Mouse (Mus musculus): ENCODE measurements around the gene Becn1.
"Not testable (repeated sequence)": the region's sequence is repeated elsewhere in the genome, so short reads cannot be mapped to it uniquely, and the experiment has no call there.

Gene Becn1

DNA sequence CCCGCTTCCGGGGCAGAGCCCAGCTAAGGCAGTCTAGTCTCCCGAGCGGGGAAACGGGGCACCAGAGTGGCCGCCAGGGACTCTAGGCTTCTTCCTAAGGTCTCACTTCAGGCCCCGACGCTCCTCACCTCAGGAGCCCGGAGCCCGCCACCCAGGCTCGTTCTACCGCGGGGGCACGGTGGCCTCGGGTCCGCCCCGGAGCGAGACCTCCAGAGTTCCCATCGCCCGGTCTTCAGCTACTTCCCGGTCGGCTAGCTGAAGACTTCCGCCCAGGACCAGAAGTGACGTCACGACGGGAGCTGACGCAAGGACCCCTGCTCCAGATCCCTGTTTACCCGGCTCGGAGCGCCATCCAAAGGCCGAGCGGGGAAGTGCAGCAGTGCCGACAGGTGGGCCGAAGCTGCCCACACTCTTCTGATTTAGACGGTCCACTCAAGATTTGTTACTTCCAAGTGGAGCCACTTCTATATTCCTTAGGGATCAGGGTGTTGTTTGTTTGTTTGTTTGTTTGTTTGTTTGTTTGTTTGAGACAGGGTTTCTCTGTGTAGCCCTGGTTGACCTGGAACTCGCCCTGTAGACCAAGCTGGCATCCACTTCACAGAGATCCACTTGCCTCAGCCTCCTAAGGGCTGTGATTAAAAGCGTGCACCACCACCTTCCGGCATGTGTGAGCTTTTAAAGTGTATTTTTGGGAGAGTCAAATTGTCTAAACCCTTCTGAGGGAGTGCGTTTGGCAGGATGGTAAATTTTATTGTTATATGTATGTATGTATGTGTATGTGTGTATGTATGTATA is at the start of gene Becn1:
Gene Becn1 (minus strand): TSS at position 283 of the 795 bp plus-strand sequence.
- peak; percentile 85 for DNase-seq (ENCODE audit: extremely low read depth, low read depth)

DNA sequence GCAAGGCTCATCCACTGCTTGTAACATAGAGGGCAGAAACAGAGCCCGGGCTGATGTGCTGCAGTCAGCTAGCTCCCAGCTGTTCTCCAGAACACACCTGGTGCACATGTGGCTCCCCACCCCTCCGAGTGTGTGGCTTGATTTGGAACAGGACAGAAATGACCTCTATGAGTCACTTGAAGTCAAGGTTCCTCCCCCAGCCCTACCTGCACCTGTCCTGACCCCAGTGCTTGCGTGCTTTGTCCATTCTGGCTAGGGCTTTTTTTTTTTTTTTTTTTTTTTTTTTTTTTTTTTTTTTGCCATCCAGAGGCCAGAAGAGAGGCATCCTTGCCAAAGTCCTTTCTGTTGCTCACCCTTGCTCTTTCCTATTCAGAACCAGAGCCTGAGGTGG is 49.6 kb upstream of the Becn1 start:
- DNase-seq (ENCODE audit: extremely low read depth, low read depth): no peak

DNA sequence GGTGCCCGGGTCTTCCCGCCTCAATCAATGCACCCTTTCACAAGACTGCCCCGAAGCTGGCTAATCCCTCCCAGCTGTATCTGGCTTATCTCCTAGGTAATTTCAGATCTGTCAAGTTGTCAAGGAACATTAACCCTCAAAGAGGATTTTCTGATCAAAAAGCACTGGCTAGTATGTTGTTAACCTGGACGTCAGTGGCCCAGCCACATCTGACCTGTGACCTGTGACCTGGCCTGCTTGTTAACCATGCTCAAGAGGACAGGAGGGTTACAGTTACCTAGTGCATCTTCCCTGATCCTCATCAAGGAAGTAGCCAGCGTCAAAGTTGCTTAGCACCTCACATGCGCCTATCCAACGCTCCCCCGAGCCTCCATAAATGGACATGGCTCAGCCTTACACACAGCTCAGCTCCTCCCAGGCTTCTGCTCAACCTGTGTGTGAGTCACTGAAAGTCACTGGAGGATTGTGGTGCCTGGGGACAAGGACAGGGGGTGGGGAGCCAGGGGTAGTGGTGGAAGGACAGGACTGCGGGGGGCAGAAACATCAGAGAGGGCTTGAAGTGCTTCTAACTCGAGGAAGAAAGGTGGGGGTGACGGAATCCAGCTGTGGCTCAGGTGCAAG is 49.1 kb upstream of the Becn1 start:
- DNase-seq (ENCODE audit: extremely low read depth, low read depth): no peak

DNA sequence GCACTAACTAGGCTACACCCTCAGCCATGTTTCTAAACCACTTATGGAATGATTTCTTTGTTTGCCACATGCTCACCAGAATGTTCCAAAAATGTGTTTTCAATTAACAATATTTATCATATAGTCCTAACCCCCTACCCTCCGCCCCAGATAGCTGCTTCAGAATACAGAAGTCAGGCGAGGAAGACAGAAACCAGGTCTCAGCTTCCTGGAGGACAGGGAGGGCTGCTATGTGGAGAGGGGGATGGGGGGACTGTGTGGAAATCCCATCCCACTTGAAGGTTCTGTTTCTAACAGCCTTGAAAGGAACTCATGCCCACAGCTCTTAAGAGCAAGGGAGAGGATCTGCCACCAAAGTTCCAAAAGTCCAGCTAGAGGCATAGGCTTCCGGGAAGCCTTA is 47.1 kb upstream of the Becn1 start:
- DNase-seq (ENCODE audit: extremely low read depth, low read depth): no peak

DNA sequence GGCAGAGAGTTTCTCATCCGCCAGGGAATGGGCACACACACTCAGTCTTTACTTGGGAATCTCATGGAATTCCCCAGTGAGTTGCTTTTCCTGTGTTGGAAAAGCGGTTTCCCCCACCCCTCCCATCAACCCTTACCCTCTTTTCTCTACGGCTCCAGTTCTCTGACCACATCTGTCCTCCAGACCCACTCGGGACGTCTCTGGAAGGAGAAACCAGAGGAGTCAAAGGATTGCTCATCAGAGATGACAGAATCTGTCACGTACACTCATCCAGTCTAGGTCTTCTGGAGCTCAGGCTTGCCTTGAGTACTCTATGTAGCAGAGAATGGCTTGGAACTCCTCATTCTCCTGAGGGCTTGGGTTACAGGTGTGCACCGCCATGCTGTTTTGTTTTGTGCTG is 46.7 kb upstream of the Becn1 start:
- DNase-seq (ENCODE audit: extremely low read depth, low read depth): no peak

DNA sequence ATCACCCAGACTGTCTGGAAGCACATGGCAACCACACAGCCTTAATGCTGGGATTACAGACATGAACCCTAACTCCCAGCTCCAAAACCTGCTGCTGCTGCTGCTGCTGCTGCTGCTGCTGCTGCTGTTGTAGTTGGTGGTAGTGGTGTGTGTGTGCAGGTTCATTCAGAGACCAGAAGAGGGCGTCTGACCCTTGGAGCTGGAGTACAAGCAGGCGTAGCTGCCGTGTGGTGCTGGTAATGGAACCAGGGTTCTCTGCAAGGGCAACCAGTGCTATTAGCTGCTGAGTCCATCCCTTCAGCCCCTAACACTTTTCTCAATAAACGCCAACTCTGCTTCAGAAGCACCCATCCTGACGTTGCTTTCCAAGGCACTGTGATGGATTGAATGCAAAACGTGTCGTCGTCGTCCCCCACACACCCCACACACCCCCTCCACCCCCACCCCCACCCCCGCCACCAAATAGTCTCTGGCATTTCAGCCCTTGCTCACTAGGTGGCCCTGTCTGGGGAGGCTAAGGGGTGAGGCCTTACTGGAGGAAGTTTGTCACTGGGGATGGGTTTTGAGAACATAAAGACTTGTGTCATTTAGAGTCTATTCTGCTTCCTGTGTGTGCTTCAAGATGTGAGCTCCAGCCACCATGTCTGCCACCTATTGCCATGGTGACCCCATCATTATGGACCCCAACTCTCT is 45.1 kb upstream of the Becn1 start:
- no peak for DNase-seq (ENCODE audit: extremely low read depth, low read depth)

DNA sequence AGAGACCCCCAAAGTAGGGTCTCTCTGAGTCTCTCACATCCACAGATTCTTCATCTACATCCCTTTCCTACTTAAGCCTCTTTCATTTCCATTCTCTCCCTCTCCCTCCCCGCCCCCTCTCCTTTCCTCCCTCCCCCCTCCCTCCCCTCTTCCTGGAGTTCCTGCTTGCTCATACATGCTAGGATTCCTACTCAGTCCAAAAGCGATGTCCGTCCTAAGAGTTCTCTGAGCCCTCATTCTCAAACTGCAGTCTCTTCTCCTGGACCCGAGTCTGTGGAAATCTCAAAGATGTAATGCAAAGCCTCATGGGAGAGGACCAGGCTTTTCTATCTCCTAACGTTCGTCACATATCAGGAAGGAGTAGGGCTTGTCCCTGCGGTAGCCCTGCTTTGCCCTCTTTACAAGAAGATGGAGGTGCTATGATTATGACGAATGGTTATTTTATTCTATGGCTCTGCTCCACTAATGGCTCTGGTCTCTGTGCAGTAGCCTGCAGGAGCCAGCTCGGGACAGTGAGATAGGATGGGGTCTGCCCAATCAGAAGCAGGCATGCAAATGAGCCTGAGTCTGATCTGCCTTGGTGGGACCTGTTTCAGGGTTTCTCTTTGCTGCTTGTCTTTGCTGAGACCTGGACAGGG is 36.2 kb upstream of the Becn1 start:
- DNase-seq (ENCODE audit: extremely low read depth, low read depth): peak; percentile 74

DNA sequence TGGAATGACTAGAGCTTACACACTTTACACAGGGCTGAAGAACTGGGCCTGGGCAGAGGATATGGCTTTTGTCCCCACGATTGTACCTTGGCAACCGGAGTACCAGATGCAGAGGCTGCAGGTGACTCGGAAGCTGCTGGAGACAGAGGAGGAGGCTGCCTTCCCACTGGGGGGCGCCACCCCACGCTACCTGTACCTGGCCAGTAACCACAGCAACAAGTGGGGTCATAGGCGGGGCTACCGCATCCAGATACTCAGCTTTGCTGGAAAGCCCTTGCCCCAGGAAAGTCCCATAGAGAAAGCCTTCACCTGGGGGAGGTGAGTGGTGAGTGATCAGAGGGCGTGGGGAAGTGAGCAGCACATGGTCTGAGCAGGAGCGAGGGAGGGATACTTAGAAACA is 33.6 kb upstream of the Becn1 start:
- DNase-seq (ENCODE audit: extremely low read depth, low read depth): no peak

DNA sequence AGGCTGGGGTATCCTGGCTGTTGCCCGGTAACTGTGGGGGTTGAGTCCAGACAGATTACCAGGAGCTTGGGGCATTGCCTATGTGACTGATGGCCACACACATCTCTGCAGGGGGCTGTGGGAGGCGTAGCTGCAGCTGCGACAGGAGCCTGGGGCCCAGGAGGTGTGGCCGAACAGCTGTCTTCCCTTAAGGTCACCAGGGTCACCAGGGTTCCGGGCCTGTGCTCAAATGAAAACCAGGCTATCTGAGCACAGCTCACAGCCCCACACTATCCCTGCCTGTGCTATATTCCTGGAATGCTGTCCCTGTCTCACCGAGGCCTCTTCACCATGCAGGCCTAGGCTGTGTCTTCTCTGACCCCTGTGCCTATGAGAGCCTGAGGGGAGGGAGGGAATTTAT is 32.4 kb upstream of the Becn1 start:
- no peak for DNase-seq (ENCODE audit: extremely low read depth, low read depth)

DNA sequence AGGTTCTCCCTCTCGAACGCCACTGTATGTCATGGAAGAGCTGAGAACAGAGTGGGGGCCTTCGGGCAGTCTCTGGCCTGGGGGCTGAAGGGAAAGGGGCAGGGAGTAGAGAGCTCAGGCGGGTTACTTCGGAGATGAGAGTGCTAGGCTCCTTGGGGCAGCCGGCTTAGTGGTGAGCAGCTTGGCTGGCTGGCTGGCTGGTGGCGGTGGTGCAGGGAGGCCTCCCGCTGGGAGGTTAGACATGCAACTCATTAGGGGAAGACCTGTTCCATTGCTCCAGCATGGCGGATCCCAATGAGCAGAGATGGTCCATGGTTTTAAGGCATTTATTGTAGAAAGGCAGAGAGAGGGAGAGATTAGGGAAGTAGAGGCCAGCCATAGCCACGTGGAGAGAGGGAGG is 31.9 kb upstream of the Becn1 start:
- DNase-seq (ENCODE audit: extremely low read depth, low read depth): no peak

DNA sequence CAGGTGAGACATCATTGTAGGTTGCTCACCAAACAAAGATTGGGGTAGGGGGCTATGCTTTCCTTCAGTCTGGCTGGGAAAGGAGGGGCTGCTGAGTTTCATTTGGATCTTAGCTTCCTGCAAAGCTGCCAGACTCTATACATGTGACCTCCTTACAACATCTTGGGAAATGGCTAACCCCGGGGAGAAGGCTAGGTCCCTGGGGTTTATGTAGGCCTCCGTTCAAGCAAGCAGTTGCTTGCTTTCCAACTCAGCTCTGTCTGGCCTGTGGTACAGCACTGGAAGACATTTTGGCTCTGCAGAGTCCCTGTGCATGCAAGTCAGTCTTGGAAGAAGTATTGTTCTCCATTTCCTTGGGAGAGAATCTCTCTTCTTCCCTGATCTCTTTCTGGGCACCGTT is 30.5 kb upstream of the Becn1 start:
- no peak for DNase-seq (ENCODE audit: extremely low read depth, low read depth)

DNA sequence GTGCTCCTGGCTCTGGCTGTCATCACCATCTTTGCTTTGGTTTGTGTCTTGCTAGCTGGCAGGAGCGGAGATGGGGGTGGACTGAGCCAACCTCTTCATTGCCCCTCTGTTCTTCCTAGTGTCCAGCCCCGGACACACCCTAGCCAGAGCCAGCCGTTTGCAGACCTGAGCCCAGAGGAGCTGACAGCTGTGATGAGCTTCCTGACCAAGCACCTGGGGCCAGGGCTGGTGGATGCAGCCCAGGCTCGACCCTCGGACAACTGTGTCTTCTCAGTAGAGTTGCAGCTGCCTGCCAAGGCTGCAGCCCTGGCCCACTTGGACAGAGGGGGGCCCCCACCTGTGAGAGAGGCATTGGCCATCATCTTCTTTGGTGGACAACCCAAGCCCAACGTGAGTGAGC is 28.9 kb upstream of the Becn1 start:
- DNase-seq (ENCODE audit: extremely low read depth, low read depth): not testable (repeated sequence)

DNA sequence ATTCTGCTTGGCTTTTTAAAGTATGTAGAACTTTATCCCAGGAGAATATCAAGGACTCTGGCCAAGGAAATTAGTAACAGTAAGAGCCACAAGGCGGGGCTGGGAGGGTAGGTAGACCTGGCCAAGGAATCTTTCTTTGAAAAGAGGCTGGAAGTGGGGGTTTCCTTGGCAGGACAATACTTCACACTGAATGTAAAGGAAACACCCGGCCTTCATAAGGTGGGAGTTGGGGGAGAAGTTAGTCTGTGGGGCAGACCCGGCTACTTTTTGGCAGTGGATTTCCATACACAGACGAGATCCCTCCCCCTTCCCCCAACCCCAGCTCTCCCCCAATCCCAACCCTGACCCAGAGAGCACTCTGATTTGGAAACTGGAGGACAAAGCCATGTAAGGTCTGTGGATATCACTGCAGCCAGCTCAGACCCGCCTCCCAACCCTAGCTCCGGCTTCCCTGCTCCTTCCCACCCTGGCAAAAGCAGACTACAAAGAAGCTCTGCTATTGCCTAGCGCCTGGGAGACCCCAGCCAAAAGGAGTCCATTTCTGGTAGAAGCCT is 28.4 kb upstream of the Becn1 start, which contains the start of gene Aoc3:
Gene Aoc3 (plus strand): TSS at position 235 of the 554 bp plus-strand sequence.
- no peak for DNase-seq (ENCODE audit: extremely low read depth, low read depth)

DNA sequence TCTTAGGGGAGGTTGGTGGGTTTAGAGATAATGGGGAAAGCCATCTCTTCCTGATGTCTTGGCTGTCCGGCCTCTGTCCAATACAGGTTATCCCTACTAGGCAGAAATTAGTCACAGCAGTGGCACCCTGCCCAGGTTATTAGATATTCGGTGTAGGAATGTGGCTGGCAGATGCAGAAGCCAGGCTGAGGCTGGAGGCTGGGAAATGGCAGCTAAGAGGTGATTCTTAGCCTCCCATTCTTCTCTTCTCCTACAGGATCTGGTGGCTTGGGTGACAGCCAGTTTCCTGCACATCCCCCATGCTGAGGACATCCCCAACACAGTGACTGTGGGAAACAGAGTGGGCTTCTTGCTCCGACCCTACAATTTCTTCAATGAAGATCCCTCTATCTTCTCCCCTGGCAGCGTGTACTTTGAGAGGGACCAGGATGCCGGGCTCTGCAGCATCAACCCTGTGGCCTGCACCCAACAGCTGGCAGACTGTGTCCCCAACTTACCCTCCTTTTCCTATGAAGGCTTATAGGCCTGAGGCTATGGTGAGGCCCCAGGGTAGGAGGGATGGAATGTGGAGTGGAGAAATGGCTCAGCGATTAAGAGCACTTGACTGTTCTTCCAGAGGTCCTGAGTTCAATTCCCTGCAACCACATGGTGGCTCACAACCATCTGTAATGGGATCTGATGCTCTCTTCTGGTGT is 27.0 kb upstream of the Becn1 start:
- no peak for DNase-seq (ENCODE audit: extremely low read depth, low read depth)

DNA sequence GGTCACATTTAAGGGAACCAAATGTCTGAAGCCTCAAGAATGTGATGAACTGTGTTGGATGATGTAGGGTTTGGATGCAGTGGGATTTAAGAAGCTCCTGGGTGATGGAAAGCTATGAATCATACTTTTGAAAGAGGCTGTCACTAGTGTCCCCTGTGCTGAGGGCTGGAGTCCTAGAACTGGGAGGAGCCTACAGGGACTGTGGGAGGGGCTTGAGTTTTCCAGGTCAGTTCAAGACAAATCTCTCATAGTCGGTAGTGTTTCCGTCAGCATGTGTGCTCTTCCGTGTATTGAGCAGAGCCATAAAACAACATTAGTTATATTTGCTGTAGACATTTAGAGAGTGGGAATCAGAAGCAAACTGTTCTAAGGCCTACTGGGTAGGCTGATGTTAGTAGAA is 25.2 kb upstream of the Becn1 start:
- no peak for DNase-seq (ENCODE audit: extremely low read depth, low read depth)

DNA sequence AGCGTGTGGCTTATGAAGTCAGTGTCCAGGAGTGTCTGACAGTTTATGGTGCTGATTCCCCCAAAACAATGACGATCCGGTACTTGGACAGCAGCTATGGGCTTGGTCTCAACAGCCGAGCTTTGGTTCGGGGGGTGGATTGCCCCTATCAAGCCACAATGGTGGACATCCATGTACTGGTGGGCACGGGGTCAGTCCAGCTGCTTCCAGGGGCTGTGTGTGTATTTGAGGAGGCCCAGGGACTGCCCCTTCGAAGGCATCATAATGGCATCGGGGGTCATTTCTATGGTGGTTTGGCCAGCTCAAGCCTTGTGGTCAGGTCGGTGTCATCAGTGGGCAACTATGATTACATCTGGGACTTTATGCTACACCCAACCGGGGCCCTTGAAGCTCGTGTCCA is 24.1 kb upstream of the Becn1 start:
- DNase-seq (ENCODE audit: extremely low read depth, low read depth): no peak

DNA sequence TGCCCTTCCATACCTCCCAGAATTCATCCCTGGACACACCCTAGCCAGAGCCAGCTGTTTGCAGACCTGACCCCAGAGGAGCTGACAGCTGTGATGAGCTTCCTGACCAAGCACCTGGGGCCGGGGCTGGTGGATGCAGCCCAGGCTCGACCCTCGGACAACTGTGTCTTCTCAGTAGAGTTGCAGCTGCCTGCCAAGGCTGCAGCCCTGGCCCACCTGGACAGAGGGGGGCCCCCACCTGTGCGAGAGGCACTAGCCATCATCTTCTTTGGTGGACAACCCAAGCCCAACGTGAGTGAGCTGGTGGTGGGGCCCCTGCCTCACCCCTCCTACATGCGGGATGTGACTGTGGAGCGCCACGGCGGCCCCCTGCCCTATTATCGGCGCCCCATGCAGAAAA is 23.1 kb upstream of the Becn1 start:
- not testable (repeated sequence) for DNase-seq (ENCODE audit: extremely low read depth, low read depth)

DNA sequence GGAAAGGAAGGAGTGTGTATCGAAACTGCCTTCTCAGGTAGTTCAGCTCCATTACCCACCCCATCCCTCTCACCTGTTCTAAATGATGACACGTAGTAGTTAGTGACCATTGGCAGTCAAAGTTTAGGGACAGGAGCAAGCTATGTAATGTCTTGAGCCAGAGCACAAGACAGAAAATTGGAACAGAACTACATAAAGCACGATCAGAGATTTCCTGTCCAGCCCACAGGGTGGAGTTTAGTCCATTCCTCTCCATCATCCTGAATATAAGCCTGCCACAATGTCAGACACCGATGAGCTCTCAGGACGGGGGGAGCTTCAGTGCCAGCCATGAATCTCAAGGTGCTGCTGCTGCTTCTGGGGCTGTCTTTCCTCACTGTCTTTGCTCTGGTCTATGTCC is 22.7 kb upstream of the Becn1 start, which contains the start of gene Aoc2:
Gene Aoc2 (plus strand): TSS at position 301 of the 400 bp plus-strand sequence.
- DNase-seq (ENCODE audit: extremely low read depth, low read depth): no peak

DNA sequence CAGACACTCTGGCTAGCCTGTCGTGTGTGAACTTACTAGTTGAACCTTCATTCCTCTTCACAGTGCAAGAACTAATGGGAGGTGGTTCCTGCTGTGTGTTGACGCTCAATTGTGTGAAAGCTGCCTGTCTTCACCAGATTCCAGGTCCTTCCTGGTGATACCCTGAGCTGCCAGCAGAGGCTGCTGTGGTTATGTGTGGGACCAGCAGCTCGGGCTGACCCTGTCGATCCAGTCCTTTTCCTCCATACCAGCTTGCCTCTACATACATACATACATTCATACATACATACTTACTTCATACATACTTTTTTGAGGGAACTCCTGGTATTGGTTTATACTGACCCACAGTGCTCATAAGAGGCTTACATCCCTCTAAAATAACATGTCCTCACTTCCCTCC is 21.5 kb upstream of the Becn1 start:
- DNase-seq (ENCODE audit: extremely low read depth, low read depth): no peak

DNA sequence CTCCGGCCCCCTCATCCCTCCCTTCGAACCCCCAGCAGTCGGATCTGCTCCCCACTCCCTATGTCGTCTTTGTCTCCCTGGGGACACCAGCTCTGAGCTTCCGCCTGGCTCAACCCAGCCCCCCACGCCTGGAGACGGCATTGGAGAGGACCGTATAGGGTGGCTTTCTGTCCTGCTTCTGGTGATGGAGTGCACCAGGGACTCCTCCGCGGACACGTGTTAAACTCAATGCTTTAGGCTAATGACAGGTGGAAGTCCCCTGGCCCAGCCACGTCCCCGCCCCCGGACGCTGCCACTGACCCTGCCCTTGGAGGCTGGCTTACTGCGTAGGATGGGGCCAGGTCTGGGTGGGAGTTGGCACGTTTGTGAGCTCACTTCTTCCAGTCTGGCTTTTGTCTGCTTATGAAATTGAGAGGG is 14.4 kb upstream of the Becn1 start:
- DNase-seq (ENCODE audit: extremely low read depth, low read depth): no peak

All from MEL-GATA-1-ER (cell line).